Mouse (Mus musculus) right cerebral cortex, adult 2 months (tissue): ENCODE measurements around the gene Nxpe3.

Experiments
- DNase-seq, 2 experiments: peaks; one replicate each; pipeline ENCODE4 v3.0.0; 2021 to 2022; ENCODE audit warnings: low spot score in 2 of 2

The Nxpe3 gene

DNA sequence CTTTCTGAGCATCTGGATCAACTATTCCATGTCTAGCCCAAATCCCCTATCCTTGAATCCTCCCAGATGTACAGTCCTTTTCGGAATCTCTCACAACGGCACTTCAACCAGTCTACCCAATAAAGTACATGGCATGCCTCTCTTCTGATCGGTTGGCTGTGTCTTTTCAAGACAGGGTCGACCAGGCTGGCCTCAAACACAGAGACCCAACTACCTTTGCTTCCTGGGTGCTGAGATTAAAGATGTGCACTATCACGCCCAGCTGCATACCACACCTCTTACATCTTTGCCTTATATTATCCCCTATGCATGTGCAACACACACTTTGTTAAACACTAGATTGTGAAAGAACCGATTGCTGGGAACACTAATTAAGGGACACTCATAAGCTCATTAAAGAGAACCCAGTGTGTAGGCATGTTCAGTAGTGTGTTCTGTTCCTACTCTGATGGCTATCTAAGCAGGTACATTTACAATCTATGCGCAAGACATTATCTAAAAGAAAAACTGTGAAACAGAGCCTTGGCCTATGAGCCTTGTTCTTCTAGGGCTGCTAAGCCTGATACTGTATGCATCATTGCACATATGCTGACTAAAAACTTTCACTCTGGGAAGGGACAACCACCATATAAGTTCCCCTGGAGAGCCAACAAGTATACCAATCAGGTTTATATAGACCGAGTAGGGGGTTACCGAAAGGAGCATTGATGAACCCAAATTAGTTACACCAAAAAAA lies 85.1 kb downstream of the Nxpe3 start:
- no peak for DNase-seq

DNA sequence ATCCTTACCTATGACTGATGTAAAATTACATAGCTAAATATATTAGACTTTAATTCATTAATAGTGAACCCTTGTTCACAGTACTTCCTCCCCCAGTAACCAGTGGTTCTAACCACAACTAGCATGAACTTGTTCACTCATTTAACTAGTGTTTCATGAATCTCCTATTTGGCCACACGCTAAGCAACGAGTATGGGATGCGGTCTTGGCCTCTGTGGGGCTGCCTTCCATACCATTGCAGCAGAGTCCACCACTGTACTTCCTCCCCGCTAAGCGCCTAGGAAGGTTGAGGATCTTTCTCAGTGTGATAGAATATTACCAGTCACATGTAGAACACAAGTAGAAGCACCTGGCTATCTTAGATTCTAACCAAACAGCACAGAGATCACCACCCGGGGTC lies 85.7 kb downstream of the Nxpe3 start:
- DNase-seq, result no peak

GRCm38 (mm10) chr16:55807505-55807932 lies 87.6 kb downstream of the Nxpe3 start:
- no peak for DNase-seq

GRCm38 (mm10) chr16:55804799-55805198 lies 90.3 kb downstream of the Nxpe3 start:
- DNase-seq, result no peak

DNA sequence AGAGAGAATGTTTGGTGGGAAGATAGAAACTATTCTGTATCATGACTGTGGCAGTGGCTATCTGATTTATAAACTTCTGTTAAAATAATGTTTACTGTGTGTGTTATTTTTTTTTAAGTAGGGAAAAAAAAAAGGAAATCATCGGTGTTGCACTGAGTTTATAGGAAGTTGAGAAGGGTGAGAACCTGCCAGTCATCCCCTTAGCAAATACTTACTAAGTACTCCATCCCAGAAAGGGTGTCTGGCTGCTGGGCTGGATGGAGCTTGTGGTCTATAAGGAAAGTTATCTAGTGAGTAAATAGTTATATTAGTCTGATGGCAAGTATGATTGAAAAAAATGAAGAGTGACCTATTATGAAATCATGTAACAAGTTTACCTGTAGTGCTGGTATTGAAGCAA lies 93.5 kb downstream of the Nxpe3 start:
- DNase-seq, result no peak

GRCm38 (mm10) chr16:55798845-55799244 lies 96.2 kb downstream of the Nxpe3 start:
- no peak for DNase-seq

DNA sequence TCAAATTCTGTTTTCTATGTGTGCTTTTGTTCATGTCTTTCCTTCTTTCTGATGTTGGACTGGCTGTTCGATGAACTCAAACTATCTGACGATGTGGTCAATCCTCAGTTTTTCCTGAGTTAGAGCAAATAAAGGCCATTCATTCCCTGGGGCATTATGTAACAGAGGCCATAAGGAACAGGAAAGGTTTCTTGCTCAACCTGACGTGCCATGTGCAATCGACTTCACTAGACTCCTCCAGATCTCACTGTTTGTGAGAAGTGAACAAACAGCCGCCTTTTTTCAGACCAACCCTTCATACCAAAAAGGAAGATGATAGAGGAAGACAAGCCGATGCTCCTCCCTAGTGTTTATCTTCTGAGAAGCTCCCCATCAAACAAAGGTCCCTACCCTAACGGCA lies 104.8 kb downstream of the Nxpe3 start:
- DNase-seq, result no peak
